Mouse (Mus musculus): ENCODE results near the gene Rgl1.

- TF ChIP-seq CTCF (IDR thresholded peaks at IDR 0.05; ENCODE audit: low read depth) (no peak), EP300 (IDR thresholded peaks at IDR 0.05; ENCODE audit: low read depth) (peak; percentile 25; the same call in 1 of the 2 replicates)
Measured at GRCm38 (mm10) chr1:152640195-152640981, 125.8 kb downstream of the Rgl1 start.

Data from heart, postnatal 0 days (tissue).